Mouse (Mus musculus) cerebellum, adult (tissue): ENCODE results near the gene Cdc42ep2.
A peak's percentile ranks its signal among the peaks of the same experiment; 100 is the strongest.
"Not testable (repeated sequence)": the region's sequence is repeated elsewhere in the genome, so short reads cannot be mapped to it uniquely, and the experiment has no call there.

Experiments used
- ATAC-seq: cut with Nextera tagmentation; 2 replicates; pipeline ENCODE4 v1.9.2; 2017; ENCODE audit warnings: mild to moderate bottlenecking, moderate library complexity, mixed read lengths; ENCODE audit not compliant: insufficient number of reproducible peaks, low FRiP score, low TSS enrichment

Gene Cdc42ep2

DNA sequence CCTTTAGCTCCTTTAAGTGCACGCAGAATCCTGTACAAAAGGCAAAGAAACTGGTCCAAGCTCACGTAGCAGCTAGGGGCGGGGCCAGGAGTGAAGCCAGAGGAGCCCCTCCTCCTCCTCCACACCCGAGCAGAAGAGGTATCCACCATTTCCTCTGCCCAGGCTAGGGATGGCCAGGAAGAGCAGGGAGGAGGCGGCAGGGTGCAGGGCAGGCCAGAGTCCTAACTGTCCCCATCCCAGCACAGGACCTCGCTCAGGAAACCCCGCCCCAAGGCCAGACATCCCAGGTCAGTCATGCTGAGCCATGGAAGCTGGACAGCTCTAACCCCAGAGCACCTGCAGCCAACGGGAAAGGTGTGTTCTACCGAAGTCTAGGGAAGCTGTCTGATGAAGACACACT lies 2.9 kb downstream of the Cdc42ep2 start:
- no peak for ATAC-seq

- no peak for ATAC-seq
These were observed 11.5 kb downstream of the Cdc42ep2 start, which contains the start of gene Dpf2 for GRCm38 (mm10) chr19:5913007-5913719. TSS of gene Dpf2 (minus strand) at chr19:5913010.

DNA sequence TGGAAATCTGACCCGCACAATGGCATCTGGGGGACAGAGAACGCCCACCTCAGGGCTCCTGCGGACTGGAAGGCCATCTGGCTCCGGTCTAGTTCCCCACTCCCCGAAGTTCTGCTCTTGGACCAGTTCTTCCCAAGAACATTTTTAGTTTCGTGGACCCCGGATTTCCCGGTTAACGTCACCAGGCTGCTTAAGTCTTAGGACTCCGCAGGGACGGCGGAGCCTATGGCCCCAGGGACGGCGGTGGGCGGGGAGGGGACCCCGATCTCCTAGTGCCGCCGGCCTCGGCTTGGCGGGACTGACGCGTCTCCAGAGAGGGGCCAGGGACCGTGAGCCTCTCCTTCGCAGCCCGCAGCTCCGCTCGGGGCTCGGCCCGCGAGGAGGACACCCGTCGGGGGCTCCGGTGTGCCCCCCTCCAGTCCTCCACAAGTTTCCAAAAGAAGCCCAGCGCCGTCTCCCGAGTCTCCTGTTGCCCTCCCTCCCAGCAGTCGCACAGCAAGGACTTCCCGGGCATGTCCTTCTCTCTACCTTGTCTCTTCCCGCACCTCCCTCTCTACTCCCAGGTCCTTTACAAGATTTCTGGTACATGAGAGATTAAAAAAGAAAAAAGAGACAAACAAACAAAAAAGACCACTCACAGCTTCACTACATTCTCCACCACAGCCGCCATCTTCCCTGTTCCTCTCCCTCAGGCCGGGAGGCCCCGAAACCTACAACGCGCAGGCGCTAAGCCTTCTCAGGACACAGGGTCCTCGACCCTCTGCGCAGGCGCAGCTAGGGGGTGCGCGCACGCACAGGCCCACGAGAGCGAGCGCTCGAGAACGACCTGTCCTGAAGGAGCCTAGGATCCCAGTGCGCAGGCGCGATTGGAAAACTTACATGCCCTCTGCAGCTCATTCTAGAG lies 12.3 kb downstream of the Cdc42ep2 start:
- ATAC-seq = peak; percentile 94

GRCm38 (mm10) chr19:5911430-5912102 lies 13.1 kb downstream of the Cdc42ep2 start:
- ATAC-seq = no peak

DNA sequence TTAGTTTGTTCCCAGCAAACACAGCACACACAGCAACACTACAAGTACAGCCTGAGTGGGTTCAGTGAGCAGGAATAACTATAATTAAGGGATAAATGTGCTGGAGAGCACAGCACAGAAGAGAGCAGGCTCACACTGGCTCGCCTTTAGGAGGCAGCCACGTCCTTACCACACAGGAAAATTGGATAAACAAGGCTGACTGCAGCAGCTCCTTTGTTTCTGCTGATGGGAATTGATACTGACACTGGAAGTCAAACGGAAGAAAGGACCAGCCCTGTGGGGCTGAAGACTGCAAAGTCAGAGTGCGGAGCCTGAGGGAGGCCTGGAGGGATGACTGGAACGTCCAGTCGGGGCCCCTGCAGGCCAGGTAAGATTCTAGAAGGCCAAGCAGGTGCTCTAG lies 14.4 kb downstream of the Cdc42ep2 start:
- no peak for ATAC-seq

DNA sequence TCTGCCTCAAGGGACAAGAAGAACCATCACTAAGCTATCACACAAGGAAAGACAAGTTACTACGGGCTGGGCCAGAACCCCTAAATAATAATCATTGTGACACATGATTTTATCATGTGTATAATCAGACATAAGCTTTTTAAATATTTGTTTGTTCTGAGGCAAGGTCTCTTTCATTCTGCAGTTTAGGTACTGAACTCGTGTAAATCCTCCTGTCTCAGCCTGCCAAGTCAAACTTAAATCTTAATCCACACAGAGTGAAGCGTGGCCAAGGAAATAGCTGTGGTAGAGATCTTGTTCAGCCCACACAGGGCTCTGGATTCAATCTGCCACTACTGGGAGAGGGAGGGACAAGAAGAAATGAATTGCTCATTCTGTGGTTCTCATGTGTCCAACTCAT lies 17.3 kb downstream of the Cdc42ep2 start:
- ATAC-seq = no peak

DNA sequence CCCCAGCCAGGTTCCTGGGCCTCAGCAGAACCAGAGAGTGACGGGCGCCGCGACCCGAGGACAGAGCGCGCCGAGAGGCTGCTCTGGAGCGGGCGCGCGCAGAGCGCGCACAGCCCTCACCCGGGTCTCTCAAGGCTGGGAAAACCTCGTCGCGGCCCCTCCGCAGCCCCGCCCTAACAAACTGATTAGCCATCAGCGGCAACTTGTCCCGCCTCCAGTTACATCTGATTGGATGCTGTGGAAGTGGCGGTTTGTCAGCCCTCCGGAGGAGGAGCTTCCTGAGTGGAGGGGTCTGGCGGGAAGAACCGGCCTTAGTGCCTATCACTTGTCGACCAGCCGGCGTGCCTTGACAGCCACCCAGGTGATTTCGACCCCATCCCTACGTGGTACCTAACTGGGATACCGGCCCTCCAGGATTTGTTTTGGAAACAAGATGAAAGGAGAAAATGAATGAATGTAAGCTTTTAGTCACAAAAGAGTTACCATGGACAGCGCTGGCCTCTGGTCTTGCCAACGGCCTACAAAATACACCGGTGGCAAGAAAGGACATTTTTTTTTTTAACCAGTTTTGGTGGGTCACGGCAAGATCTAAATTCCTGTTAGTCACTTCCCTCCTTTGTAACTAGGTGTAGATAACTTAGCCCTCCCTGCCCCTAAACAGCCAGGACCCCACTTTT lies 30.5 kb downstream of the Cdc42ep2 start, which contains the start of gene Tigd3:
Gene Tigd3 (minus strand): TSS at position 148 of the 677 bp plus-strand sequence.
- peak; percentile 92 for ATAC-seq

GRCm38 (mm10) chr19:5893282-5894001 lies 31.2 kb downstream of the Cdc42ep2 start:
- ATAC-seq = no peak; the same call in 1 of the 2 replicates

DNA sequence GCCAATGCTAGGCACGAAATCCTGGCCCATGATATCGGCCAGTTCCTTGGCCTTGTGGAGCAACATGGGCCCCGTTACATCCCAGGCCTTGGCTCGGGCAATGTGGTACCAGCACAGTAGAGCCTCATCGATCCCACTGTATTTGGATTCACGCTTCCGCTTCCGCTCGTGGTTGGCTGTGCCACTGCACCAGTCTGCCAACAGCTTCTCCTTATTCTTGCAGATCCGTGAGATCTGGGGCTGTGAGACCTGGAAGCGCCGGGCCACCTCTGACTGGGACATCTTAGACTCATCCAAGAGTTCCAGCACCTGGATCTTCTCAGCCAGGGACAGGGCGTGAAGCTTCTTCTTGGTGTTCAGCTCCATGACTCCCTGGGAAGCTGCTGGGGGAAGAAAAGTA lies 31.9 kb downstream of the Cdc42ep2 start:
- no peak for ATAC-seq

- ATAC-seq = no peak
These were observed 32.4 kb downstream of the Cdc42ep2 start for GRCm38 (mm10) chr19:5892262-5892661.

- ATAC-seq = no peak
These were observed 32.9 kb downstream of the Cdc42ep2 start for GRCm38 (mm10) chr19:5891521-5892258.

GRCm38 (mm10) chr19:5889211-5889610 lies 35.4 kb downstream of the Cdc42ep2 start:
- ATAC-seq = no peak

DNA sequence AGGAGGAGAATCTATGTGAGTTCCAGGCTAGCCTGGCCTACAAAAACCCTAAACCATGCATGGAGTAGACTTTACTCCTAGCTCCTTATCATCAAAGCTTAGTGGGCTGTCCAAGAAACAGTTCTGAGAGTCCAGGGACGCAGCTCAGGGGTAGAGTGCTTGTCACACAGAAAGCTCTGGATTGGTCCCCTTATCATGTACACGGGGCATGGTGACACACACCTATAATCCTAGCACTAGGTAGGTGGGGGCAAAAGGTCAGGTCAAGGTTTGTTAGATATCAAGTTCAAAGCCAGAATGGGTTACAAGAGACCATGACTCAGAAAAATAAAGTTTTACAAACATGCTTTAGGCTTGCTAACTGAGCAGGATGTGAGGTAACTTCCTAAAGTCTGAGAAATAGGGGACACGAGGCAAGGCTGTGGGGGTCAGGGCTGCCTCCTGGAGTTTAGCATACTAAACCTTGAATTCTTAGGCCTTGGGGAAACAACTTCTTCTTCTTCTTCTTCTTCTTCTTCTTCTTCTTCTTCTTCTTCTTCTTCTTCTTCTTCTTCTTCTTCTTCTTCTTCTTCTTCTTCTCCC lies 37.3 kb downstream of the Cdc42ep2 start:
- no peak for ATAC-seq

GRCm38 (mm10) chr19:5885838-5886237 lies 38.8 kb downstream of the Cdc42ep2 start:
- ATAC-seq = no peak

- ATAC-seq = no peak
These were observed 40.7 kb downstream of the Cdc42ep2 start for GRCm38 (mm10) chr19:5883935-5884334.

DNA sequence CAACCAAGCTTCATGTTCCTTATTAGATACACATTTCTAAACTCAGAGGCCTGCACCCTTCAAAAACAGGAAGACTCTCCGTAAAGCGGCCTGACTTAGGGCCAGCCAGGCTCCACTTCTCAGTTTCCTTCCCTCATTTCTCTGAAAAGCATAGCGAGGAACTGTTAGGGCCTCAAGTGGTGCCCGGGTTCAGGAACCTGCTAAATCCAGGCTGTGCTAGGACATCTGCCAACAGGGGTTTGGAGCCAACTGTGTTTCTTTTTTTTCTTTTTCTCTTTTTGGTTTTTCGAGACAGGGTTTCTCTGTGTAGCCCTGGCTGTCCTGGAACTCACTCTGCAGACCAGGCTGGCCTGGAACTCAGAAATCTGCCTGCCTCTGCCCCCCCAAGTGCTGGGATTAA lies 42.5 kb downstream of the Cdc42ep2 start:
- ATAC-seq = not testable (repeated sequence)

DNA sequence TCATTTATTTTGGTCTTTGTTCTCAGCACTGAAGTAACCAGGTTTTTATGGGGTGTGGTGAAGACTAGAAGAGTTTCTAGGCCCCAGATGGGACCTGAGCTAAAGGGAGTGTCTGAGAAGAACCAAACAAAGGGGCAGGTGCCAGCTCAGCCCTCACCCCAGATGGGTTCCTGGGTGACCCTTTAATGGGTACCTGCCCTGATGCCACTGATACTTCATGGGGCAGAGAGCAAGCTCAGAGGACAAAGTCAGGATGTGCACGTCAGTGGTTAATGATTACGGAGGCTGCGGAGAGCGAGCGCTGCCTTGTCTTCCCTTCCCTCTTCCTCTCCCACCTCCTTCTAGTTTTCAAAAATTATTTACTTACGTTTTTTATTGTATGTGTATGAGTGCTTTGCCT lies 43.5 kb downstream of the Cdc42ep2 start:
- ATAC-seq = no peak

GRCm38 (mm10) chr19:5879735-5880134 lies 44.9 kb downstream of the Cdc42ep2 start:
- no peak for ATAC-seq

DNA sequence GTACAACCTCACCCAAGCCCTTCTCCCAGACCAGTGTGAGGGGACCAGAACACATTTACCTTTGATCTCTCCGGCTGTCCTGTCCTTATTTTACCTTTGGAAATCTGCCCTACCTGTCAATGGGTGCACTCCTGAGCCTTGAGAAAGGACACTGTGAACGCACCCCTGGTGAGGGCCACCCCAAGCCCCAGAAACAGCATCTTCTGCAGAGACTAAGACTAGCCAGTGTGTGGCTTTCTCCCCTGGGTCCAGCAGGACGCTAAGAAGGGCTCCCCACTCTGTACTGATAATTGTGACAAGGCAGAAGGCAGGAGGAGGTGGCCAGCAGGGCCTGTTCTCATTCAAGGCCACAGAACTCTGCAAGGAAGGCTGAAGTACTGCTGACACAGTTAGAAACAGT lies 45.7 kb downstream of the Cdc42ep2 start:
- no peak for ATAC-seq
